Mouse (Mus musculus): ENCODE measurements around the gene Phf10.

- TF ChIP-seq USF1 (IDR thresholded peaks at IDR 0.05; ENCODE audit: low read depth, low read length) (no peak), MYB (IDR thresholded peaks at IDR 0.05; ENCODE audit: low read depth, low read length) (no peak), POLR2A (IDR thresholded peaks at IDR 0.05; ENCODE audit: control insufficient read depth in 1 of 2, insufficient read depth in 1 of 2, low read depth in 1 of 2, low read length in 2 of 2, poor library complexity in 1 of 2) (no peak), MAZ (IDR thresholded peaks at IDR 0.05; ENCODE audit: low read depth, low read length) (no peak), CTCF (IDR thresholded peaks at IDR 0.05 in 2 of 3, conservative IDR thresholded peaks at IDR 0.05 in 1 of 3; ENCODE audit: control insufficient read depth in 1 of 3, insufficient read depth in 1 of 3, low read depth in 2 of 3, low read length in 3 of 3, poor library complexity in 1 of 3, severe bottlenecking in 1 of 3) (no peak), NELFE (IDR thresholded peaks at IDR 0.05; ENCODE audit: low read depth, low read length) (no peak), BHLHE40 (IDR thresholded peaks at IDR 0.05; ENCODE audit: borderline replicate concordance, low read depth, low read length) (no peak), E2F4 (IDR thresholded peaks at IDR 0.05; ENCODE audit: borderline replicate concordance, low read depth, low read length) (no peak), EP300 (IDR thresholded peaks at IDR 0.05; ENCODE audit: low read depth in 1 of 2, low read length in 2 of 2) (no peak), MAFK (IDR thresholded peaks at IDR 0.05; ENCODE audit: borderline replicate concordance, low read depth, low read length) (no peak), SMC3 (IDR thresholded peaks at IDR 0.05; ENCODE audit: low read depth, low read length) (no peak)
These were observed 48.1 kb downstream of the Phf10 start for GRCm38 (mm10) chr17:14912981-14913380.
